Mouse (Mus musculus): Measurements from ENCODE around the gene 4833439L19Rik. TPM values are rescaled to one million over a fixed set of nuclear protein-coding genes. Genes with fewer than 3 reads are reported as not detected.

The 4833439L19Rik gene
- polyA plus RNA-seq, 1 experiment from 2014 or later, result 240 TPM

GRCm38 (mm10) chr13:54562562-54562961 lies 2.7 kb downstream of the 4833439L19Rik start:
- Histone ChIP-seq H3K4me1 (ENCODE audit: control insufficient read depth, insufficient read depth, low read length) (peaks cover 5% of the 10 kb centered on the region; the same call in 1 of the 2 replicates), H3K27me3 (ENCODE audit: control insufficient read depth, insufficient read depth, low read length) (no peaks in the 10 kb centered on the region; the same call in 1 of the 2 replicates), H3K36me3 (ENCODE audit: control insufficient read depth, insufficient read depth, low read length) (peaks cover 33% of the 10 kb centered on the region), H3K4me3 (ENCODE audit: low read depth, low read length) (no peak overlapping the region), H3K4me2 (ENCODE audit: low read depth, low read length) (no peak overlapping the region), H3K9me3 (ENCODE audit: control insufficient read depth, low read length) (no peaks in the 10 kb centered on the region), H3K9ac (replicated peaks; ENCODE audit: low read depth, low read length) (no peak overlapping the region), H3K27ac (ENCODE audit: low read depth, low read length) (no peak overlapping the region)
- 84% methylated on average over 7 of the region's 7 CpGs for WGBS
- no peak for ATAC-seq (ENCODE audit: low read depth)

GRCm38 (mm10) chr13:54560608-54561007 lies 4.6 kb downstream of the 4833439L19Rik start:
- Histone ChIP-seq H3K9me3 (ENCODE audit: control insufficient read depth, low read length) (no peaks in the 10 kb centered on the region), H3K4me1 (ENCODE audit: control insufficient read depth, insufficient read depth, low read length) (peaks cover 5% of the 10 kb centered on the region; the same call in 1 of the 2 replicates), H3K4me2 (ENCODE audit: low read depth, low read length) (no peak overlapping the region), H3K27me3 (ENCODE audit: control insufficient read depth, insufficient read depth, low read length) (no peaks in the 10 kb centered on the region; the same call in 1 of the 2 replicates), H3K27ac (ENCODE audit: low read depth, low read length) (no peak overlapping the region), H3K36me3 (ENCODE audit: control insufficient read depth, insufficient read depth, low read length) (peaks cover 50% of the 10 kb centered on the region), H3K9ac (replicated peaks; ENCODE audit: low read depth, low read length) (no peak overlapping the region), H3K4me3 (ENCODE audit: low read depth, low read length) (no peak overlapping the region)
- ATAC-seq (ENCODE audit: low read depth), result no peak
- WGBS, result 96% methylated on average over 7 of the region's 7 CpGs

- H3K27ac ChIP-seq (ENCODE audit: low read depth, low read length), result no peak overlapping the region
- ATAC-seq (ENCODE audit: low read depth), result no peak
- H3K4me3 ChIP-seq (ENCODE audit: low read depth, low read length), result no peak overlapping the region
- no peaks in the 10 kb centered on the region for H3K27me3 ChIP-seq (ENCODE audit: control insufficient read depth, insufficient read depth, low read length)
- 98% methylated on average over 2 of the region's 2 CpGs for WGBS
- H3K4me1 ChIP-seq (ENCODE audit: control insufficient read depth, insufficient read depth, low read length), result peaks cover 5% of the 10 kb centered on the region; the same call in 1 of the 2 replicates
- no peaks in the 10 kb centered on the region for H3K9me3 ChIP-seq (ENCODE audit: control insufficient read depth, low read length)
- no peak overlapping the region for H3K9ac ChIP-seq (replicated peaks; ENCODE audit: low read depth, low read length)
- H3K36me3 ChIP-seq (ENCODE audit: control insufficient read depth, insufficient read depth, low read length), result peaks cover 51% of the 10 kb centered on the region
- no peak overlapping the region for H3K4me2 ChIP-seq (ENCODE audit: low read depth, low read length)
Observed at GRCm38 (mm10) chr13:54559656-54560055, 5.6 kb downstream of the 4833439L19Rik start.

- no peaks in the 10 kb centered on the region for H3K4me1 ChIP-seq (ENCODE audit: control insufficient read depth, insufficient read depth, low read length)
- H3K36me3 ChIP-seq (ENCODE audit: control insufficient read depth, insufficient read depth, low read length), result peaks cover 65% of the 10 kb centered on the region
- no peak overlapping the region for H3K27ac ChIP-seq (ENCODE audit: low read depth, low read length)
- 95% methylated on average over 1 of the region's 1 CpGs for whole genome bisulfite sequencing
- no peak for ATAC-seq (ENCODE audit: low read depth)
- H3K27me3 ChIP-seq (ENCODE audit: control insufficient read depth, insufficient read depth, low read length), result no peaks in the 10 kb centered on the region
- no peak overlapping the region for H3K4me2 ChIP-seq (ENCODE audit: low read depth, low read length)
- H3K4me3 ChIP-seq (ENCODE audit: low read depth, low read length), result no peak overlapping the region
- no peak overlapping the region for H3K9ac ChIP-seq (replicated peaks; ENCODE audit: low read depth, low read length)
- H3K9me3 ChIP-seq (ENCODE audit: control insufficient read depth, low read length), result no peaks in the 10 kb centered on the region
Observed at GRCm38 (mm10) chr13:54557652-54558051, 7.6 kb downstream of the 4833439L19Rik start.

- Histone ChIP-seq H3K27me3 (ENCODE audit: control insufficient read depth, insufficient read depth, low read length) (no peaks in the 10 kb centered on the region), H3K9ac (replicated peaks; ENCODE audit: low read depth, low read length) (no peak overlapping the region), H3K27ac (ENCODE audit: low read depth, low read length) (no peak overlapping the region), H3K9me3 (ENCODE audit: control insufficient read depth, low read length) (no peaks in the 10 kb centered on the region), H3K4me2 (ENCODE audit: low read depth, low read length) (no peak overlapping the region), H3K36me3 (ENCODE audit: control insufficient read depth, insufficient read depth, low read length) (peaks cover 65% of the 10 kb centered on the region), H3K4me3 (ENCODE audit: low read depth, low read length) (no peak overlapping the region), H3K4me1 (ENCODE audit: control insufficient read depth, insufficient read depth, low read length) (no peaks in the 10 kb centered on the region)
- WGBS, result 95% methylated on average over 3 of the region's 3 CpGs
- no peak for ATAC-seq (ENCODE audit: low read depth)
Observed at GRCm38 (mm10) chr13:54556796-54557195, 8.4 kb downstream of the 4833439L19Rik start.

GRCm38 (mm10) chr13:54556176-54556575 lies 9.1 kb downstream of the 4833439L19Rik start:
- WGBS, result 95% methylated on average over 9 of the region's 9 CpGs
- Histone ChIP-seq H3K27ac (ENCODE audit: low read depth, low read length) (no peak overlapping the region), H3K36me3 (ENCODE audit: control insufficient read depth, insufficient read depth, low read length) (peaks cover 66% of the 10 kb centered on the region), H3K27me3 (ENCODE audit: control insufficient read depth, insufficient read depth, low read length) (no peaks in the 10 kb centered on the region), H3K9ac (replicated peaks; ENCODE audit: low read depth, low read length) (no peak overlapping the region), H3K4me3 (ENCODE audit: low read depth, low read length) (no peak overlapping the region), H3K4me1 (ENCODE audit: control insufficient read depth, insufficient read depth, low read length) (no peaks in the 10 kb centered on the region), H3K9me3 (ENCODE audit: control insufficient read depth, low read length) (no peaks in the 10 kb centered on the region), H3K4me2 (ENCODE audit: low read depth, low read length) (no peak overlapping the region)
- ATAC-seq (ENCODE audit: low read depth), result no peak

- peaks cover 44% of the 10 kb centered on the region for H3K36me3 ChIP-seq (ENCODE audit: control insufficient read depth, insufficient read depth, low read length)
- no peak for ATAC-seq (ENCODE audit: low read depth)
- 90% methylated on average over 7 of the region's 7 CpGs for WGBS
Observed at GRCm38 (mm10) chr13:54548036-54548435, 17.2 kb downstream of the 4833439L19Rik start.

GRCm38 (mm10) chr13:54532134-54532533 lies 33.1 kb downstream of the 4833439L19Rik start:
- no peak overlapping the region for H3K27ac ChIP-seq (ENCODE audit: low read depth, low read length)
- H3K9me3 ChIP-seq (ENCODE audit: control insufficient read depth, low read length), result no peaks in the 10 kb centered on the region
- H3K9ac ChIP-seq (replicated peaks; ENCODE audit: low read depth, low read length), result no peak overlapping the region
- H3K4me2 ChIP-seq (ENCODE audit: low read depth, low read length), result no peak overlapping the region
- H3K27me3 ChIP-seq (ENCODE audit: control insufficient read depth, insufficient read depth, low read length), result no peaks in the 10 kb centered on the region
- no peaks in the 10 kb centered on the region for H3K4me1 ChIP-seq (ENCODE audit: control insufficient read depth, insufficient read depth, low read length)
- ATAC-seq (ENCODE audit: low read depth), result no peak
- peaks cover 20% of the 10 kb centered on the region for H3K36me3 ChIP-seq (ENCODE audit: control insufficient read depth, insufficient read depth, low read length)
- H3K4me3 ChIP-seq (ENCODE audit: low read depth, low read length), result no peak overlapping the region

More at GRCm38 (mm10) chr13:54548036-54548435, 17.2 kb downstream of the 4833439L19Rik start:
- H3K4me2 ChIP-seq (ENCODE audit: low read depth, low read length), result no peak overlapping the region
- H3K4me3 ChIP-seq (ENCODE audit: low read depth, low read length), result no peak overlapping the region
- H3K9me3 ChIP-seq (ENCODE audit: control insufficient read depth, low read length), result no peaks in the 10 kb centered on the region
- no peak overlapping the region for H3K27ac ChIP-seq (ENCODE audit: low read depth, low read length)
- H3K4me1 ChIP-seq (ENCODE audit: control insufficient read depth, insufficient read depth, low read length), result no peaks in the 10 kb centered on the region
- H3K9ac ChIP-seq (replicated peaks; ENCODE audit: low read depth, low read length), result no peak overlapping the region
- no peaks in the 10 kb centered on the region for H3K27me3 ChIP-seq (ENCODE audit: control insufficient read depth, insufficient read depth, low read length)

GRCm38 (mm10) chr13:54527140-54527539 lies 38.1 kb downstream of the 4833439L19Rik start:
- H3K4me3 ChIP-seq (ENCODE audit: low read depth, low read length), result no peak overlapping the region
- no peaks in the 10 kb centered on the region for H3K27me3 ChIP-seq (ENCODE audit: control insufficient read depth, insufficient read depth, low read length)
- WGBS, result 91% methylated on average over 6 of the region's 6 CpGs
- H3K27ac ChIP-seq (ENCODE audit: low read depth, low read length), result no peak overlapping the region
- H3K9me3 ChIP-seq (ENCODE audit: control insufficient read depth, low read length), result no peaks in the 10 kb centered on the region
- ATAC-seq (ENCODE audit: low read depth), result no peak
- H3K4me2 ChIP-seq (ENCODE audit: low read depth, low read length), result no peak overlapping the region
- H3K36me3 ChIP-seq (ENCODE audit: control insufficient read depth, insufficient read depth, low read length), result peaks cover 34% of the 10 kb centered on the region
- no peaks in the 10 kb centered on the region for H3K4me1 ChIP-seq (ENCODE audit: control insufficient read depth, insufficient read depth, low read length)
- no peak overlapping the region for H3K9ac ChIP-seq (replicated peaks; ENCODE audit: low read depth, low read length)
